Mouse (Mus musculus): ENCODE measurements around the gene Tcf20. TPM values are rescaled to one million over a fixed set of nuclear protein-coding genes. Genes with fewer than 3 reads are reported as not detected.
"Not testable (repeated sequence)": the region's sequence is repeated elsewhere in the genome, so short reads cannot be mapped to it uniquely, and the experiment has no call there.

Tcf20 gene
- polyA plus RNA-seq, 1 experiment from 2014 or later: 15.9 TPM

GRCm38 (mm10) chr15:82806969-82807763 lies 180.5 kb downstream of the Tcf20 start:
- no peak overlapping the region for H3K9ac ChIP-seq
- ATAC-seq (replicated peaks): no peak
- H3K4me1 ChIP-seq: peaks cover 5% of the 10 kb centered on the region; the same call in 1 of the 2 replicates
- no peak overlapping the region for H3K27ac ChIP-seq
- no peak overlapping the region for H3K4me3 ChIP-seq
- H3K4me2 ChIP-seq: no peak overlapping the region
- 80% methylated on average over 5 of the region's 5 CpGs for WGBS
- no peaks in the 10 kb centered on the region for H3K36me3 ChIP-seq (replicated peaks)
- no peaks in the 10 kb centered on the region for H3K9me3 ChIP-seq
- no peaks in the 10 kb centered on the region for H3K27me3 ChIP-seq (replicated peaks)

GRCm38 (mm10) chr15:82804708-82805639 lies 182.7 kb downstream of the Tcf20 start:
- WGBS: 68% methylated on average over 5 of the region's 5 CpGs
- H3K36me3 ChIP-seq (replicated peaks): no peaks in the 10 kb centered on the region
- no peaks in the 10 kb centered on the region for H3K27me3 ChIP-seq (replicated peaks)
- no peaks in the 10 kb centered on the region for H3K9me3 ChIP-seq
- no peak overlapping the region for H3K9ac ChIP-seq
- no peak overlapping the region for H3K27ac ChIP-seq
- no peak for ATAC-seq (replicated peaks)
- no peak overlapping the region for H3K4me2 ChIP-seq
- H3K4me3 ChIP-seq: no peak overlapping the region
- H3K4me1 ChIP-seq: peaks cover 5% of the 10 kb centered on the region; the same call in 1 of the 2 replicates

GRCm38 (mm10) chr15:82795936-82796440 lies 191.7 kb downstream of the Tcf20 start:
- H3K27me3 ChIP-seq (replicated peaks): no peaks in the 10 kb centered on the region
- H3K4me2 ChIP-seq: no peak overlapping the region
- no peaks in the 10 kb centered on the region for H3K4me1 ChIP-seq
- no peak for ATAC-seq (replicated peaks)
- no peak overlapping the region for H3K27ac ChIP-seq
- no peak overlapping the region for H3K4me3 ChIP-seq
- 87% methylated on average over 3 of the region's 3 CpGs for WGBS
- no peaks in the 10 kb centered on the region for H3K9me3 ChIP-seq
- H3K36me3 ChIP-seq (replicated peaks): no peaks in the 10 kb centered on the region
- no peak overlapping the region for H3K9ac ChIP-seq

- ATAC-seq (replicated peaks): no peak
- H3K27ac ChIP-seq: no peak within 1 kb of the TSS
- H3K36me3 ChIP-seq (replicated peaks): no peaks in the 10 kb centered on the region
- 88% methylated on average over 5 of the region's 5 CpGs for WGBS
- no peaks in the 10 kb centered on the region for H3K4me1 ChIP-seq
- no peaks in the 10 kb centered on the region for H3K9me3 ChIP-seq
- H3K9ac ChIP-seq: no peak within 1 kb of the TSS
- no peak within 1 kb of the TSS for H3K4me2 ChIP-seq
- H3K27me3 ChIP-seq (replicated peaks): no peaks in the 10 kb centered on the region
- H3K4me3 ChIP-seq: no peak within 1 kb of the TSS
These were observed 193.4 kb downstream of the Tcf20 start, which contains the start of gene Cyp2d26 for GRCm38 (mm10) chr15:82794277-82794676. Gene Cyp2d26, minus strand, starts transcription at chr15:82794294.

GRCm38 (mm10) chr15:82793868-82794267 lies 193.8 kb downstream of the Tcf20 start:
- H3K4me1 ChIP-seq: no peaks in the 10 kb centered on the region
- no peak overlapping the region for H3K4me3 ChIP-seq
- no peak for ATAC-seq (replicated peaks)
- no peak overlapping the region for H3K4me2 ChIP-seq
- H3K9ac ChIP-seq: no peak overlapping the region
- H3K27ac ChIP-seq: no peak overlapping the region
- no peaks in the 10 kb centered on the region for H3K27me3 ChIP-seq (replicated peaks)
- 83% methylated on average over 6 of the region's 6 CpGs for WGBS
- no peaks in the 10 kb centered on the region for H3K36me3 ChIP-seq (replicated peaks)
- H3K9me3 ChIP-seq: no peaks in the 10 kb centered on the region

GRCm38 (mm10) chr15:82793454-82793853 lies 194.2 kb downstream of the Tcf20 start:
- WGBS: 86% methylated on average over 1 of the region's 1 CpGs

GRCm38 (mm10) chr15:82792566-82792965 lies 195.1 kb downstream of the Tcf20 start:
- Histone ChIP-seq H3K4me1 (no peaks in the 10 kb centered on the region), H3K9me3 (no peaks in the 10 kb centered on the region), H3K4me2 (no peak overlapping the region), H3K27me3 (replicated peaks) (no peaks in the 10 kb centered on the region), H3K9ac (no peak overlapping the region), H3K36me3 (replicated peaks) (no peaks in the 10 kb centered on the region), H3K4me3 (no peak overlapping the region), H3K27ac (no peak overlapping the region)
- 93% methylated on average over 11 of the region's 11 CpGs for WGBS
- no peak for ATAC-seq (replicated peaks)

More at GRCm38 (mm10) chr15:82793454-82793853, 194.2 kb downstream of the Tcf20 start:
- no peaks in the 10 kb centered on the region for H3K9me3 ChIP-seq
- no peak overlapping the region for H3K4me2 ChIP-seq
- no peak overlapping the region for H3K27ac ChIP-seq
- no peak for ATAC-seq (replicated peaks)
- no peak overlapping the region for H3K9ac ChIP-seq
- no peaks in the 10 kb centered on the region for H3K4me1 ChIP-seq
- no peaks in the 10 kb centered on the region for H3K27me3 ChIP-seq (replicated peaks)
- H3K4me3 ChIP-seq: no peak overlapping the region
- no peaks in the 10 kb centered on the region for H3K36me3 ChIP-seq (replicated peaks)

- no peak overlapping the region for H3K4me3 ChIP-seq
- H3K27me3 ChIP-seq (replicated peaks): no peaks in the 10 kb centered on the region
- WGBS: 64% methylated on average over 1 of the region's 1 CpGs
- H3K9me3 ChIP-seq: no peaks in the 10 kb centered on the region
- H3K9ac ChIP-seq: no peak overlapping the region
- ATAC-seq (replicated peaks): no peak
- H3K36me3 ChIP-seq (replicated peaks): no peaks in the 10 kb centered on the region
- H3K4me2 ChIP-seq: no peak overlapping the region
- no peak overlapping the region for H3K27ac ChIP-seq
- H3K4me1 ChIP-seq: no peaks in the 10 kb centered on the region
These were observed 203.1 kb downstream of the Tcf20 start for GRCm38 (mm10) chr15:82784581-82784980.

GRCm38 (mm10) chr15:82783800-82784199 lies 203.9 kb downstream of the Tcf20 start:
- H3K4me2 ChIP-seq: no peak overlapping the region
- H3K4me1 ChIP-seq: no peaks in the 10 kb centered on the region
- ATAC-seq (replicated peaks): no peak
- 79% methylated on average over 1 of the region's 1 CpGs for WGBS
- no peak overlapping the region for H3K4me3 ChIP-seq
- H3K9ac ChIP-seq: no peak overlapping the region
- H3K27me3 ChIP-seq (replicated peaks): no peaks in the 10 kb centered on the region
- no peaks in the 10 kb centered on the region for H3K9me3 ChIP-seq
- no peak overlapping the region for H3K27ac ChIP-seq
- no peaks in the 10 kb centered on the region for H3K36me3 ChIP-seq (replicated peaks)

- not testable (repeated sequence) for ATAC-seq (replicated peaks); H3K36me3 ChIP-seq (replicated peaks)
- WGBS: 87% methylated on average over 5 of the region's 5 CpGs
These were observed 209.8 kb downstream of the Tcf20 start for GRCm38 (mm10) chr15:82777856-82778255.

GRCm38 (mm10) chr15:82765943-82766342 lies 221.7 kb downstream of the Tcf20 start:
- no peaks in the 10 kb centered on the region for H3K27me3 ChIP-seq (replicated peaks)
- no peaks in the 10 kb centered on the region for H3K4me1 ChIP-seq
- H3K9ac ChIP-seq: no peak overlapping the region
- H3K9me3 ChIP-seq: no peaks in the 10 kb centered on the region
- 90% methylated on average over 2 of the region's 2 CpGs for WGBS
- H3K4me3 ChIP-seq: no peak overlapping the region
- H3K4me2 ChIP-seq: no peak overlapping the region
- ATAC-seq (replicated peaks): no peak
- H3K36me3 ChIP-seq (replicated peaks): no peaks in the 10 kb centered on the region
- H3K27ac ChIP-seq: no peak overlapping the region

More at GRCm38 (mm10) chr15:82777856-82778255, 209.8 kb downstream of the Tcf20 start:
- H3K9ac ChIP-seq; H3K4me1 ChIP-seq; H3K9me3 ChIP-seq; H3K4me2 ChIP-seq; H3K4me3 ChIP-seq; H3K27me3 ChIP-seq (replicated peaks); H3K27ac ChIP-seq: not testable (repeated sequence)

GRCm38 (mm10) chr15:82764881-82765280 lies 222.8 kb downstream of the Tcf20 start:
- Histone ChIP-seq H3K4me1 (no peaks in the 10 kb centered on the region), H3K36me3 (replicated peaks) (no peaks in the 10 kb centered on the region), H3K4me3 (no peak overlapping the region), H3K27ac (no peak overlapping the region), H3K27me3 (replicated peaks) (no peaks in the 10 kb centered on the region), H3K4me2 (no peak overlapping the region), H3K9me3 (no peaks in the 10 kb centered on the region), H3K9ac (no peak overlapping the region)
- no peak for ATAC-seq (replicated peaks)
- 85% methylated on average over 6 of the region's 6 CpGs for WGBS
